Mouse (Mus musculus) Muller cell, postnatal 12 days (primary cell): ENCODE data around the gene Plcb4.

Source experiments
- DNase-seq: peaks from one replicate; pipeline ENCODE4 v3.0.0-alpha.2; 2015; ENCODE audit errors: inconsistent ontology term

Plcb4 gene

GRCm38 (mm10) chr2:136002118-136002517 lies 343.3 kb downstream of the Plcb4 start:
- DNase-seq = no peak

- DNase-seq = no peak
Measured at GRCm38 (mm10) chr2:136003836-136004235, 345.0 kb downstream of the Plcb4 start.

GRCm38 (mm10) chr2:136006280-136006679 lies 347.5 kb downstream of the Plcb4 start:
- no peak for DNase-seq

GRCm38 (mm10) chr2:136012759-136013158 lies 353.9 kb downstream of the Plcb4 start:
- no peak for DNase-seq

GRCm38 (mm10) chr2:136048464-136048863 lies 389.7 kb downstream of the Plcb4 start:
- DNase-seq = no peak

GRCm38 (mm10) chr2:136050793-136051615 lies 392.2 kb downstream of the Plcb4 start:
- no peak for DNase-seq

- no peak for DNase-seq
Measured at GRCm38 (mm10) chr2:136051688-136052289, 393.0 kb downstream of the Plcb4 start, which contains the start of gene Lamp5. Gene Lamp5 (plus strand): TSS chr2:136052239.

- peak; percentile 16 for DNase-seq
Measured at GRCm38 (mm10) chr2:136057861-136058331, 399.1 kb downstream of the Plcb4 start.

GRCm38 (mm10) chr2:136058398-136058797 lies 399.6 kb downstream of the Plcb4 start:
- DNase-seq = peak; percentile 12

GRCm38 (mm10) chr2:136059029-136059669 lies 400.3 kb downstream of the Plcb4 start:
- DNase-seq = no peak
